Mouse (Mus musculus) CH12.LX (cell line): ENCODE measurements around the gene Gm5148. TPM values are rescaled to one million over a fixed set of nuclear protein-coding genes. Genes with fewer than 3 reads are reported as not detected.

Experiments
- DNase-seq: peaks from one replicate; pipeline ENCODE4 v3.0.0-alpha.2; 2013; ENCODE audit errors: extremely low read depth
- H3K27ac ChIP-seq: 2 replicates; pipeline ENCODE4 v1.5.1; 2012; ENCODE audit warnings: low read depth, mild to moderate bottlenecking, control low read depth, moderate library complexity; ENCODE audit not compliant: insufficient read depth
- H3K27me3 ChIP-seq: replicated peaks from 2 replicates; pipeline ENCODE3; 2012; ENCODE audit warnings: inconsistent platforms
- H3K36me3 ChIP-seq, 2 experiments: replicated peaks in 1 of 2; 2 replicates each; pipeline versions ENCODE3 to v1.6.1; 2012; ENCODE audit warnings: inconsistent platforms in 1 of 2, low read length in 1 of 2, mild to moderate bottlenecking in 1 of 2, mixed read lengths in 1 of 2, moderate library complexity in 1 of 2; ENCODE audit not compliant: control insufficient read depth in 1 of 2, insufficient read depth in 1 of 2
- H3K4me1 ChIP-seq, 2 experiments: 2 replicates each; pipeline ENCODE4 v1.6.1; 2012; ENCODE audit warnings: inconsistent platforms in 1 of 2, moderate library complexity in 1 of 2; ENCODE audit not compliant: insufficient read depth in 2 of 2, control insufficient read depth in 1 of 2
- H3K4me2 ChIP-seq: 2 replicates; pipeline ENCODE4 v1.6.1; 2012; ENCODE audit warnings: low read depth, mild to moderate bottlenecking, control low read depth; ENCODE audit not compliant: poor library complexity, insufficient read depth, severe bottlenecking
- H3K4me3 ChIP-seq, 3 experiments: fragments of 150-350 bp in 1 of 3; sonication (generic) in 1 of 3; replicated peaks in 1 of 3; 2 replicates each; pipeline versions ENCODE3 to v1.5.1; 2011 to 2012; ENCODE audit warnings: low read depth in 2 of 3, low read length in 2 of 3, mild to moderate bottlenecking in 2 of 3, moderate library complexity in 2 of 3, control low read depth in 1 of 3, improper control_type of control experiment in 1 of 3, inconsistent platforms in 1 of 3, mixed read lengths in 1 of 3; ENCODE audit not compliant: poor library complexity in 1 of 3
- H3K79me2 ChIP-seq: replicated peaks from 2 replicates; pipeline ENCODE4 v1.6.1; 2012; ENCODE audit warnings: mild to moderate bottlenecking, moderate library complexity; ENCODE audit not compliant: control insufficient read depth, poor library complexity, insufficient read depth, severe bottlenecking; ENCODE audit errors: extremely low read depth
- H3K9ac ChIP-seq: 2 replicates; pipeline ENCODE4 v1.6.1; 2012; ENCODE audit warnings: low read depth, mild to moderate bottlenecking, control low read depth, moderate library complexity; ENCODE audit not compliant: insufficient read depth
- H3K9me3 ChIP-seq: replicated peaks from 2 replicates; pipeline ENCODE3; 2012; ENCODE audit warnings: low read length, inconsistent platforms, mixed read lengths
- BHLHE40 ChIP-seq: IDR thresholded peaks from 2 replicates; pipeline ENCODE4 v1.6.1; 2011; ENCODE audit warnings: mild to moderate bottlenecking, low read depth, low read length, improper control_type of control experiment
- CHD2 ChIP-seq: IDR thresholded peaks from 2 replicates; pipeline ENCODE4 v1.6.1; 2011; ENCODE audit warnings: low read length, improper control_type of control experiment
- ELF1 ChIP-seq: IDR thresholded peaks from 2 replicates; pipeline ENCODE4 v1.6.1; 2014; ENCODE audit warnings: low read depth, mild to moderate bottlenecking, inconsistent platforms, low read length, improper control_type of control experiment
- ETS1 ChIP-seq: conservative IDR thresholded peaks from 2 replicates; pipeline ENCODE4 v1.6.1; 2012; ENCODE audit warnings: low read depth, mild to moderate bottlenecking, inconsistent platforms, low read length, improper control_type of control experiment, moderate library complexity
- IRF4 ChIP-seq: IDR thresholded peaks from 2 replicates; pipeline ENCODE4 v1.6.1; 2014; ENCODE audit warnings: low read depth, mild to moderate bottlenecking, inconsistent platforms, low read length, improper control_type of control experiment
- KAT2A ChIP-seq: IDR thresholded peaks from 2 replicates; pipeline ENCODE4 v1.6.1; 2012; ENCODE audit warnings: low read length, improper control_type of control experiment, inconsistent platforms; ENCODE audit not compliant: insufficient replicate concordance
- MAZ ChIP-seq: IDR thresholded peaks from 2 replicates; pipeline ENCODE4 v1.6.1; 2012; ENCODE audit warnings: low read depth, mild to moderate bottlenecking, inconsistent platforms, low read length, improper control_type of control experiment, moderate library complexity
- MXI1 ChIP-seq: IDR thresholded peaks from 2 replicates; pipeline ENCODE4 v1.6.1; 2011; ENCODE audit warnings: mild to moderate bottlenecking, low read depth, low read length, improper control_type of control experiment
- NELFE ChIP-seq: IDR thresholded peaks from 2 replicates; pipeline ENCODE4 v1.6.1; 2011; ENCODE audit warnings: low read depth, low read length, improper control_type of control experiment
- PAX5 ChIP-seq: IDR thresholded peaks from 2 replicates; pipeline ENCODE4 v1.6.1; 2012; ENCODE audit warnings: low read length, inconsistent platforms, mixed read lengths
- POLR2AphosphoS2 ChIP-seq: IDR thresholded peaks from 2 replicates; pipeline ENCODE4 v1.6.1; 2011; ENCODE audit warnings: low read depth, low read length, improper control_type of control experiment
- RCOR1 ChIP-seq: conservative IDR thresholded peaks from 2 replicates; pipeline ENCODE4 v1.6.1; 2012; ENCODE audit warnings: low read depth, mild to moderate bottlenecking, inconsistent platforms, low read length, improper control_type of control experiment
- SIN3A ChIP-seq: IDR thresholded peaks from 2 replicates; pipeline ENCODE4 v1.6.1; 2012; ENCODE audit warnings: low read length, improper control_type of control experiment, inconsistent platforms
- TCF12 ChIP-seq: IDR thresholded peaks from 2 replicates; pipeline ENCODE4 v1.6.1; 2014; ENCODE audit warnings: low read depth, mild to moderate bottlenecking, inconsistent platforms, low read length, improper control_type of control experiment
- UBTF ChIP-seq: IDR thresholded peaks from 2 replicates; pipeline ENCODE4 v1.6.1; 2012; ENCODE audit warnings: low read depth, mild to moderate bottlenecking, inconsistent platforms, low read length, improper control_type of control experiment, moderate library complexity
- ZC3H11A ChIP-seq: IDR thresholded peaks from 2 replicates; pipeline ENCODE4 v1.6.1; 2012; ENCODE audit warnings: low read depth, mild to moderate bottlenecking, inconsistent platforms, low read length, improper control_type of control experiment
- ZKSCAN1 ChIP-seq: IDR thresholded peaks from 2 replicates; pipeline ENCODE4 v1.6.1; 2012; ENCODE audit warnings: low read depth, inconsistent platforms, low read length, improper control_type of control experiment, borderline replicate concordance
- ZNF384 ChIP-seq: IDR thresholded peaks from 2 replicates; pipeline ENCODE4 v1.6.1; 2012; ENCODE audit warnings: low read depth, low read length, improper control_type of control experiment, inconsistent platforms
- dilution Hi-C: fragments of 300-500 bp; cut with MboI; formaldehyde crosslinking; loops from 2 replicates; pipeline ENCODE4 v1.14.3; 2020; ENCODE audit warnings: low sequenced_read_pairs; ENCODE audit not compliant: extremely low pct_unique_long_range_greater_than_20kb, extremely low pct_ligation_motif_present
- in situ Hi-C: fragments of 300-500 bp; cut with MboI; formaldehyde crosslinking; loops from 3 replicates; pipeline ENCODE4 v1.14.3; 2019; ENCODE audit warnings: low sequenced_read_pairs, low pct_ligation_motif_present, low pct_unique_long_range_greater_than_20kb, mixed read lengths
- polyA plus RNA-seq: library from polyadenylated mRNA; unstranded; fragments of >175 nt; gene quantifications from 2 replicates; pipeline ENCODE4 v1.2.1, GENCODE M21; 2012; ENCODE audit warnings: low read depth; ENCODE audit not compliant: insufficient read length
- total RNA-seq, 2 experiments: library from RNA; depleted of rRNA; stranded (reverse); fragments of 300-350 nt in 1 of 2; fragments of >200 nt in 1 of 2; gene quantifications; 2 replicates each; pipeline ENCODE4 v1.2.3; 2012 to 2014

The Gm5148 gene
- total and polyA plus RNA-seq, 3 experiments, result 146 TPM; not detected in 2

DNA sequence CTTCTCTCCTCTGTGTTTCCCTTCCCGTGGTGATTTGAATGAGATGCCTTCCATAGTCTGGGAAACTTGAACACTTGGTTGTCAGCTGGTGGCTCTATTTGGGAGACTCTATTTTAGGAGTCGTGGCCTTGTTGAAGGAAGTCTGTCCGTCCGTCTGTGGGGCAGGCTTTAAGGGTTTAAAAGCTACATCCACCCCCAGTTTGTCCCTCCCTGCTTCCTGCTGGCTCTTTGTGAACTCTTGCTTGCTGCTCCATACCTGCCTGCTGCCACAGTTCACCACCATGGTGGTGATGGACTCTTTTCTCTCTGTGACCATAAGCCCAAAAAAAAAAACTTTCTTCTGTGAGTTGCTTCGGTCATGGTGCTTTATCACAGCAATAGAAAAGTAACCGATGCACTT, 21.2 kb downstream of the Gm5148 start:
- Histone ChIP-seq H3K4me2 (no peak overlapping the region), H3K36me3 (no peaks in the 10 kb centered on the region), H3K4me3 (no peak overlapping the region), H3K27me3 (no peaks in the 10 kb centered on the region), H3K9me3 (peaks cover 7% of the 10 kb centered on the region), H3K4me1 (no peaks in the 10 kb centered on the region), H3K9ac (no peak overlapping the region), H3K79me2 (no peaks in the 10 kb centered on the region), H3K27ac (no peak overlapping the region)
- no peak for DNase-seq
- dilution Hi-C loops, result no loop called here
- TF ChIP-seq BHLHE40 (no peak), ZNF384 (no peak), TCF12 (no peak), KAT2A (no peak), POLR2AphosphoS2 (no peak), MAZ (no peak), RCOR1 (no peak), IRF4 (no peak), SIN3A (no peak), CHD2 (no peak)
- in situ Hi-C loops, result no loop called here

DNA sequence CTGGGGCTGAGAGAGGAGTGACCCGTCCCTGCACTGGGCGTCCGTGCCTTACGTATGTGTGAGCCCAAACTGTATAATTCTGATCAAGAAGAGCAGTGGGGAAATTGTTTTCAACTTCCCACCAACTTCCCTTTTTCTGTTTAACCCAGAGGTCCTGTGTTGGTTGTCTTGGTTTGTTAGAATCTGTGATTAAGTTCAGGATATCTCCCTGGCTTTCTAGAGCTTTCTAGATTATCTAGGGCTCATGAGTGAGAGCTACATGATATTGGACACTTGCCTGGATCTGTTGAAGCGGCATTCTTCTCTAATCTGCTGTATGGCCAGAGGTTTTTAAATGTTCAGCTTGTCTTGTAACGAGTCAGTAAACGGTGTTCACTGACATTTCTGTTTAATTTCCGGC, 30.7 kb downstream of the Gm5148 start:
- H3K27ac ChIP-seq, result no peak overlapping the region
- no peaks in the 10 kb centered on the region for H3K36me3 ChIP-seq
- no peaks in the 10 kb centered on the region for H3K79me2 ChIP-seq
- H3K27me3 ChIP-seq, result no peaks in the 10 kb centered on the region
- H3K4me1 ChIP-seq, result peaks cover 0 to 7% of the 10 kb centered on the region in 2 experiments; a peak in 2 of 4 replicates
- no peak for TF ChIP-seq ETS1
- H3K4me3 ChIP-seq, result no peak overlapping the region
- no peak for DNase-seq
- H3K9me3 ChIP-seq, result no peaks in the 10 kb centered on the region
- in situ Hi-C loops (no loop called here), dilution Hi-C loops (no loop called here)
- H3K9ac ChIP-seq, result no peak overlapping the region
- no peak overlapping the region for H3K4me2 ChIP-seq

DNA sequence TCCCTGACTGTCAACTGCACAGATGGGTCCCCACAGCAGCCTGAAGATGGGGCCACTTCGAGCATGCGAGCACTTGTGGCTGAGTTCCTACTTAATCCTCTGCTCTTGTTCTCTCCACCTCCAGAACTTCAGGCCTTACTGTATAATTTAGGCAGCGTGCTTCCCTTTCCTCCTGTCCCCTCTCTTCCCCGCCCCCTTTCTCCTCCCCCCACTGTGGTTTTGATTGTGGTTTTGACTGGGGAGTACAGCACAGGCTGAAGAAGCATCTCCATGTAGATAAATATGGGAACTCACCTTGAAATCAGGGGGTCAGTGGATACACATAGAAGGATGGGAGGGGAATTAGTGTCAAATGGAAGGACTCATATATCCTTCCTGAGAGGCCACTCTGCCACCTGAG, 31.3 kb downstream of the Gm5148 start:
- Histone ChIP-seq H3K4me2 (no peak overlapping the region), H3K4me3 (no peak overlapping the region), H3K79me2 (no peaks in the 10 kb centered on the region), H3K27me3 (no peaks in the 10 kb centered on the region), H3K9me3 (no peaks in the 10 kb centered on the region), H3K9ac (no peak overlapping the region)
- in situ Hi-C loops, result no loop called here
- no peak for DNase-seq
- TF ChIP-seq ZC3H11A (no peak), PAX5 (no peak), IRF4 (no peak), MXI1 (no peak), BHLHE40 (no peak), ZKSCAN1 (no peak), UBTF (no peak), NELFE (no peak), ELF1 (no peak)
- TF ChIP-seq, all 38 proteins: peak for 0
- H3K4me1 ChIP-seq, result peaks cover 0 to 7% of the 10 kb centered on the region in 2 experiments; a peak in 2 of 4 replicates
- no peaks in the 10 kb centered on the region for H3K36me3 ChIP-seq
- H3K27ac ChIP-seq, result no peak overlapping the region
- dilution Hi-C loops, result no loop called here
